Mouse (Mus musculus) megakaryocyte, adult 5-6 weeks (primary cell): ENCODE results near the gene Lhx1. TPM values are rescaled to one million over a fixed set of nuclear protein-coding genes. Genes with fewer than 3 reads are reported as not detected.

Experiments used
- ATAC-seq: 2 replicates; pipeline ENCODE4 v1.8.0; 2016; ENCODE audit warnings: mild to moderate bottlenecking, inconsistent platforms; ENCODE audit not compliant: poor library complexity, severe bottlenecking
- total RNA-seq, 2 experiments: library from RNA; stranded (forward) in 1 of 2; stranded (reverse) in 1 of 2; fragments of 153-499, 151-499 nt in 1 of 2; fragments of 221-1000, 200-1000 nt in 1 of 2; gene quantifications; 2 replicates each; pipeline versions ENCODE4 v1.2.3 to v1.2.4; 2015 to 2017

Lhx1 gene
- total RNA-seq, 2 experiments from 2014 or later: 0.31 TPM; not detected in 1

DNA sequence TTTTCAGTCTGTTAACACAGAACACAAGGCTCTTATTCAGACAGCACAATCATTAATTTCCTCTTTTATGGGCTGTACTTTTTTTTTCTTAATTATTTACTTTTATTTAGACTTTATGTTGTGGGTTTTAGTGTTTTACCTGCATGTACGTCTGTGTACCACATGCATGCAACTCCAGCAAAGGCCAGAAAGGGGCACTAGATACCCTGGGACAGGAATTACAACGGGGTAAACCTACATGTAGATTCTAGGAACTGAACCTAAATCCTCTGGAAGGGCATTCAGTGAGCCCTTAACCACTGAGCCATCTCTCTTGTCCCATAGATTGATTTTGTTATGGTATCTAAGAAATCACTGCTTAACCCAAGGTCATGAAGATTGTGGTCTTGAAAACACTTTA lies 27.4 kb downstream of the Lhx1 start:
- ATAC-seq: no peak

DNA sequence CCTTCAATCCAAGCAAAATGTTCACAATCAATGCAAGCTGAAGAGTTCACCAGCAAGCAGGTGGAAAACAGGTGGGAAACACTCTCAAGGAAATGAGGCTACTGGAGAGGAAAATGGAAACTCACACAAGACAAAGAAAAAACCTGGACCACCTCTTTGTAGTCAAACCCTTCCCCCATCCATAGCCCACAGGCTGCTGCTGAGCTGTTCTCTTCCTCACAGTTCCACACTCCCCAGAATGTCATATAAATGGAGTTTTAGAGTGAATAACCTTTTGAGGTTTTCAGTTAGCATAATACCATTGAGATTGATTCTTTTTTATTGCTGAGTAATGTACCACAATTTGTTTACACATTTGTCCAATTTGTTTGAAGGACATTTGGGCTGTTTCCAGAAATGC lies 28.4 kb downstream of the Lhx1 start:
- ATAC-seq: no peak

DNA sequence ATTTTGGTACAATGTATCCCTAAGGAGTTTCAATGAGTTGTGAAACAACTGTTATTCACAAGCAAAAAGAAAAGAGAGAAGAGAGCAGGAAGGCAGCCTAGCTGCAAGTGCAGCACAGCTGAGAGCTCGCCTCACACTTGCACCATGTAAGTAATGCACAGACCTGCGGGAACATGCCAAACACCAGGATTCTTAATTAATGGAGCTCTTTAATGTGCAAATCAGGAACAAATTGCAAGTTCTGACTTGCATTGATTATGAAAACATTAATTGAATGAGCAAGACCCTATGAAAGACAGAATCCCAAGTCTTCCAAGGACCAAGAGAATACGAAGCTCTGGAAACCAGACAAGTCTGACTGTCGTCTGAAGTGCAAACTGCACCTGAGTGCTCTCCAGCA lies 29.6 kb downstream of the Lhx1 start:
- ATAC-seq: no peak

DNA sequence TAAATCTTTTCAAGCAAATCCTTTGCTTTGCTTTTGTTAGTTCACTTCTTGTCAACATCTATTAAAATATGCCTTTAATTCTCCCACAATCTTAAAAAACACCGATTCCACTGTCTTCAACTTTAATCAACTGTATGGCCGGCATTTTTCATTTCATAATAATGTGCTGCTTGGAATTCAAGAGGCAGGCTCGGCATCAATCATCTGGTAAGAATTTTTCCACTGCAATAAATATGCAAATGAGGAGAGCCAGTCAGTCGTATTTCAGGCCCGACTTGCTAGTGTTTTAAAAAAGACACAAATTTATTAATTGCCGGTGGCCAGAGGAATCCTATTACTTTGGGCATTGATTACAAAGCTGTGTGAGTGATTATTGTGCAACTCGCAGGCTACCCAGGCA lies 43.7 kb downstream of the Lhx1 start:
- no peak for ATAC-seq

DNA sequence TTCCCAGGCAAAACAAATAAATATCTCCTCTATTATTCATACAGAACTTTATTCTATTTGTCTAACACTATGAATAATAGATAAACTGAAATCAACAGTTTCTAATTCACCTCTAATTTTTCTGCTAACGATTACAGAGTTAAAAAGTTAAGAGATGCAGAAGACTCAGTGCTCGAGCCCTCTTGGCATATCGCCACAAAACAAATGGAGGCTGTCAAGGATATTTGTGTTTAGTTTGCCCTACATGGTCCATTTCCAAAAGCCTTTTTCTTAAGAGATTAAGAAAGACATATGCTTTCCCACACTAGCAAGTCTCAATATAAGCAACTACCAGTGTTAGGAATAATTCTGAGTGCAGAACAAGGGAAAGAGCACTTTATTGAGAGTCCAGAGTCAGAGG lies 44.9 kb downstream of the Lhx1 start:
- no peak for ATAC-seq

DNA sequence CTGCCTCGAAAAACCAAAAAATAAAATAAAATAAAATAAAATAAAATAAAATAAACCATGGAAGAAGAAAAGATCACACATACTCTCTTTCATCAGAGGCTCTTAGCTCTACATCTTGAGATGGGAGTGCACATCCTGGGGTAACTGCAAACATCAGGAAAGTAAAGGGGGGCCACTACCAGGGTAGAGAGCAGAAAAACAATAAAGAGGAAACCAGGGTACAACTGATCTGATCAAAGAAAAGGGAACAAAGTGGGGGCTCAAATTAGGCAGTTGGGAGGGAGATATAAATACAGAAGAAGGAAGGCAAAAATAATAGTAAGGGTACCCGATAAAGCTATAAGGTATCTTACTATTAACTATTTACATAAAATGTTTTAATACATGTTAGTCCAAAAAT lies 48.7 kb downstream of the Lhx1 start:
- no peak for ATAC-seq

DNA sequence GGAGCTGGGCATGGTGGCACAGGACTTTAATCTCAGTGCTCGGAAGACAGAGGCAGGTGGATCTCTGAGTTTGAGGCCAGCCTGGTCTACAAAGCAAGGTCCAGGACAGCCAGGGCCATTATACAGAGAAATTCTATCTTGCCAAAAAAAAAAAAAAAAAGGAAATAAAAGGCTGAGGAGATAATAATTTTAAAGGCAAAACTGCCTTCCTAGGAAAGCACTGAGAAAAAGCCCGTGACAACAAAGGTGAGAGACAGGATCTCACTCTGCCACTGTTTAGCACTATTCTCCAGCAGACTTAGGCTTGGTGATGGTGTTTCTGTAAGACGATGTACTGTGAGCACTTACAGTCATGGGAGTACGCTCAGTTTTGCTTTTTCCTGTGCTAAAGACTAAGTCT lies 49.3 kb downstream of the Lhx1 start:
- ATAC-seq: no peak

DNA sequence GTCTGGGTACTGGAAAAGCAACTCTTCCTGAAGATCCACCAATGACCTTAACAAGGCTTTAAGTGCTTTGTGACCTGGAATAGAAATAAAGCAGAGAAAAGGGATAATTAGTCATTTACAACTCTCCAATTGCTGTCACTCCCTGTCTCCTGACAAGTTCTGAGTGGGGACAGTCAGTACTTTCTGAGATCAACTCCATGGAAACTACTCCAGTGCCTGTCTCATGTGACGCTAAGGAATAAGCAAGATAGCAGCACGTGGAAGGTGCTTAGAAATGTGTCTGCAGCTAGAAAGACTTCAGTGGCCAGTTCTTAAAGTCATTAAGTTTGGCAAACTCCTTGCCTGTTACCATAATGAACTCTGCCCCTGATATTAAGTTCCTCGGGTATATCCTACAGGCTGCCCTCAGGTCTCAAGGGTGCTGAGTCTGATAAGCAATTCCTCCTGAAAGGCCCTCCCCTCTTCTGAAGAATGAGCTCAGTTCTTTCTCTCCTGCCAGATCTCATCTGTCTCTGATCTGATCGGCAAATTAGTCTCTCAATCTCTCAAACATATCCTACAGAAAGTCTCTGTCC lies 52.2 kb downstream of the Lhx1 start:
- ATAC-seq: no peak

Other genes with a start within 250 kb of the Lhx1 start
- gene Aatf, start 12.0 kb downstream of the Lhx1 start, total RNA-seq (2015): 24.1 and 33.3 TPM in 2 replicates
- gene Aatf, start 12.0 kb downstream of the Lhx1 start, total RNA-seq (2017): 38.2 and 48.5 TPM in 2 replicates